Mouse (Mus musculus) mouse trophoblast stem cell (cell line): ENCODE data around the gene Smc1b.

ENCODE experiments used
- in situ Hi-C, 2 experiments: fragments of 300-500 bp; cut with MseI, MboI; formaldehyde crosslinking; loops; 2 replicates in 1 of 2; 3 replicates in 1 of 2; pipeline ENCODE4 v1.15.1; 2025

The Smc1b gene

DNA sequence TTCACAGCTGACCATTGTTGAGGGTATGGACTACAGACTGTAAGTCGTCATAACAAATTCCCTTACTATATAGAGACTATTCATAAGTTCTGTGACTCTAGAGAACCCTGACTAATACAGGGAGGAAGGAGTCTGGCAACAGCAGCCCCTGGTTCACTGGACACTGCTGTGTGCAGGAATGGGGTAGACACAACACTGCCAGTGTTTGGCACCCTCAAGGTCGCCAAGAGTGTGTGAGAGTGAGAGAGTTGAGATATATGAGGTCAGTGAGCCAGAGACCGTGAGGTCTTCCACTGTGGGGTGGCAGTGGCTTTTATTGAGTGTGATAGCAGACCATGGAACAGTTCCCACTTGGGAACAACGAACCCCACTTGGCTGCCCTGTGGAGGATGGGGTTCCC lies 105.6 kb downstream of the Smc1b start:
- in situ Hi-C loops = no loop called here

DNA sequence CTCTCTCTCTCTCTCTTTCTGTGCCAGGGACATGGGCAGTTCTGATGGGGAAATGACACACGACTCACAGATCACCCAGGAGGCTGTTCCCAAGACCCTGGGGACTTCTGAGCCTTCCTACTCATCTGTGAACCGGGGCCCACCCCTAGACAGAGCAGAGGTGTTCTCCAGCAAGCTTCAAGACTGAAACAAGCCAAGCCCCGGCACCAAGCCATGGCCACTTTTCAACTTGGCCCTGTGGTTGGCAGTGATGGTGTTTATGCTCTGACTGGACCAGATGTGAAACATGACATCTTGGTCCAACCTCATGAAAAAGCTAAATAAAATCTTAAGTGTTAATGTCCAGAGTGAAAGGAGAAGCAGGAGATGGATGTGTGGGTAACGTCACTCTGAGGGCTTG lies 109.6 kb downstream of the Smc1b start:
- in situ Hi-C loops = no loop called here

- in situ Hi-C loops = no loop called here
These were observed 114.7 kb downstream of the Smc1b start, which contains the start of gene Upk3a for GRCm38 (mm10) chr15:85016951-85017664. Gene Upk3a (plus strand): TSS chr15:85017141.

GRCm38 (mm10) chr15:85015771-85016170 lies 116.0 kb downstream of the Smc1b start:
- in situ Hi-C loops = no loop called here
